Mouse (Mus musculus) liver, embryonic 12.5 days (tissue): ENCODE measurements at regions not wholly inside any gene's neighbourhood (a gene's known extent, or its start where the extent isn't known, plus 50 kb on each side); places are given as distances from the start of the nearest gene placed in this dataset.

Source experiments
- ATAC-seq: fragments of 200-750 bp; cut with Nextera tagmentation; 2 replicates; pipeline ENCODE4 v1.8.0; 2017; ENCODE audit warnings: moderate number of reproducible peaks, mild to moderate bottlenecking, moderate library complexity
- H3K27ac ChIP-seq: fragments of 300-500 bp; sonication (generic); 2 replicates; pipeline ENCODE4 v1.5.1; 2016; ENCODE audit warnings: mild to moderate bottlenecking
- H3K27me3 ChIP-seq: fragments of 300-500 bp; sonication (generic); replicated peaks from 2 replicates; pipeline ENCODE4 v1.6.1; 2016; ENCODE audit warnings: mild to moderate bottlenecking, moderate library complexity
- H3K36me3 ChIP-seq: fragments of 300-500 bp; sonication (generic); 2 replicates; pipeline ENCODE4 v1.6.1; 2016; ENCODE audit warnings: mild to moderate bottlenecking, moderate library complexity
- H3K4me1 ChIP-seq: fragments of 300-500 bp; sonication (generic); 2 replicates; pipeline ENCODE4 v1.6.1; 2016
- H3K4me2 ChIP-seq: fragments of 300-500 bp; sonication (generic); 2 replicates; pipeline ENCODE4 v1.6.1; 2016; ENCODE audit warnings: mild to moderate bottlenecking, moderate library complexity
- H3K4me3 ChIP-seq: fragments of 300-500 bp; sonication (generic); 2 replicates; pipeline ENCODE4 v1.5.1; 2016; ENCODE audit warnings: mild to moderate bottlenecking, moderate library complexity
- H3K9ac ChIP-seq: fragments of 300-500 bp; sonication (generic); 2 replicates; pipeline ENCODE4 v1.6.1; 2016; ENCODE audit warnings: mild to moderate bottlenecking, moderate library complexity
- H3K9me3 ChIP-seq: fragments of 300-500 bp; sonication (generic); replicated peaks from 2 replicates; pipeline ENCODE4 v1.6.1; 2016; ENCODE audit warnings: mild to moderate bottlenecking, moderate library complexity
- whole genome bisulfite sequencing: fragments of 180-500 bp; shearing (Covaris S2); methylation state at CpG from one replicate; pipeline ENCODE4 v1.1.7; 2016; ENCODE audit not compliant: insufficient replicate concordance; 5-methylcytosine and 5-hydroxymethylcytosine counted together

- WGBS: 55% methylated on average over 10 of the region's 10 CpGs
- Histone ChIP-seq H3K27me3 (no peaks in the 10 kb centered on the region), H3K9ac (no peak overlapping the region), H3K27ac (no peak overlapping the region), H3K4me1 (0 out of 2 replicates have a peak, but pooled peaks cover 2% of the 10 kb centered on the region), H3K36me3 (no peaks in the 10 kb centered on the region), H3K4me2 (no peak overlapping the region), H3K9me3 (no peaks in the 10 kb centered on the region), H3K4me3 (no peak overlapping the region)
- no peak for ATAC-seq
Measured at GRCm38 (mm10) chr2:160455617-160456016, 88.8 kb upstream of the Mafb start.

- Histone ChIP-seq H3K9me3 (no peaks in the 10 kb centered on the region), H3K27ac (no peak overlapping the region), H3K4me2 (no peak overlapping the region), H3K36me3 (no peaks in the 10 kb centered on the region), H3K4me1 (no peaks in the 10 kb centered on the region), H3K9ac (no peak overlapping the region), H3K27me3 (no peaks in the 10 kb centered on the region), H3K4me3 (no peak overlapping the region)
- no peak for ATAC-seq
- WGBS: 53% methylated on average over 8 of the region's 8 CpGs
Measured at GRCm38 (mm10) chr2:160456681-160457080, 89.8 kb upstream of the Mafb start.

- H3K4me2 ChIP-seq: no peak overlapping the region
- H3K27me3 ChIP-seq: 0 out of 2 replicates have a peak, but pooled peaks cover 11% of the 10 kb centered on the region
- H3K9ac ChIP-seq: no peak overlapping the region
- H3K9me3 ChIP-seq: no peaks in the 10 kb centered on the region
- H3K4me3 ChIP-seq: no peak overlapping the region
- ATAC-seq: no peak
- no peaks in the 10 kb centered on the region for H3K36me3 ChIP-seq
- 58% methylated on average over 4 of the region's 4 CpGs for WGBS
- H3K27ac ChIP-seq: no peak overlapping the region
- H3K4me1 ChIP-seq: no peaks in the 10 kb centered on the region
Measured at GRCm38 (mm10) chr2:160471561-160471960, 104.7 kb upstream of the Mafb start.

- ATAC-seq: no peak
- 65% methylated on average over 3 of the region's 3 CpGs for WGBS
- H3K9me3 ChIP-seq: no peaks in the 10 kb centered on the region
- no peak overlapping the region for H3K4me2 ChIP-seq
- H3K9ac ChIP-seq: no peak overlapping the region
- no peaks in the 10 kb centered on the region for H3K36me3 ChIP-seq
- no peak overlapping the region for H3K27ac ChIP-seq
- no peak overlapping the region for H3K4me3 ChIP-seq
- no peaks in the 10 kb centered on the region for H3K4me1 ChIP-seq
- H3K27me3 ChIP-seq: 0 out of 2 replicates have a peak, but pooled peaks cover 11% of the 10 kb centered on the region
Measured at GRCm38 (mm10) chr2:160476181-160476580, 109.3 kb upstream of the Mafb start.

GRCm38 (mm10) chr2:160479240-160479639 lies 112.4 kb upstream of the Mafb start:
- Histone ChIP-seq H3K36me3 (no peaks in the 10 kb centered on the region), H3K27me3 (0 out of 2 replicates have a peak, but pooled peaks cover 4% of the 10 kb centered on the region), H3K4me3 (no peak overlapping the region), H3K4me1 (no peaks in the 10 kb centered on the region), H3K9ac (no peak overlapping the region), H3K4me2 (no peak overlapping the region), H3K9me3 (no peaks in the 10 kb centered on the region), H3K27ac (no peak overlapping the region)
- no peak for ATAC-seq
- 40% methylated on average over 7 of the region's 7 CpGs for WGBS

- no peak for ATAC-seq
- no peaks in the 10 kb centered on the region for H3K9me3 ChIP-seq
- H3K27ac ChIP-seq: no peak overlapping the region
- no peak overlapping the region for H3K9ac ChIP-seq
- no peak overlapping the region for H3K4me2 ChIP-seq
- no peaks in the 10 kb centered on the region for H3K4me1 ChIP-seq
- 73% methylated on average over 5 of the region's 5 CpGs for WGBS
- no peaks in the 10 kb centered on the region for H3K27me3 ChIP-seq
- H3K36me3 ChIP-seq: no peaks in the 10 kb centered on the region
- no peak overlapping the region for H3K4me3 ChIP-seq
Measured at GRCm38 (mm10) chr2:160485097-160485496, 118.2 kb upstream of the Mafb start.

- H3K4me3 ChIP-seq: no peak overlapping the region
- no peak for ATAC-seq
- H3K9me3 ChIP-seq: no peaks in the 10 kb centered on the region
- no peak overlapping the region for H3K4me2 ChIP-seq
- H3K27me3 ChIP-seq: no peaks in the 10 kb centered on the region
- H3K27ac ChIP-seq: no peak overlapping the region
- no peaks in the 10 kb centered on the region for H3K36me3 ChIP-seq
- no peak overlapping the region for H3K9ac ChIP-seq
- 79% methylated on average over 5 of the region's 5 CpGs for WGBS
- H3K4me1 ChIP-seq: no peaks in the 10 kb centered on the region
Measured at GRCm38 (mm10) chr2:160485515-160485914, 118.7 kb upstream of the Mafb start.

GRCm38 (mm10) chr2:160499726-160500125 lies 132.9 kb upstream of the Mafb start:
- no peak overlapping the region for H3K27ac ChIP-seq
- H3K4me2 ChIP-seq: no peak overlapping the region
- no peak for ATAC-seq
- no peaks in the 10 kb centered on the region for H3K36me3 ChIP-seq
- H3K9ac ChIP-seq: no peak overlapping the region
- 3% methylated on average over 1 of the region's 1 CpGs for WGBS
- H3K27me3 ChIP-seq: 0 out of 2 replicates have a peak, but pooled peaks cover 4% of the 10 kb centered on the region
- no peak overlapping the region for H3K4me3 ChIP-seq
- no peaks in the 10 kb centered on the region for H3K9me3 ChIP-seq
- no peaks in the 10 kb centered on the region for H3K4me1 ChIP-seq

- Histone ChIP-seq H3K4me2 (no peak overlapping the region), H3K27me3 (no peaks in the 10 kb centered on the region), H3K27ac (no peak overlapping the region), H3K9ac (no peak overlapping the region), H3K4me1 (no peaks in the 10 kb centered on the region), H3K9me3 (no peaks in the 10 kb centered on the region), H3K4me3 (no peak overlapping the region), H3K36me3 (no peaks in the 10 kb centered on the region)
- ATAC-seq: no peak
- 75% methylated on average over 2 of the region's 2 CpGs for WGBS
Measured at GRCm38 (mm10) chr2:160502901-160503300, 136.0 kb upstream of the Mafb start.

GRCm38 (mm10) chr2:160503597-160504393 lies 136.9 kb upstream of the Mafb start:
- H3K9me3 ChIP-seq: no peaks in the 10 kb centered on the region
- 68% methylated on average over 16 of the region's 16 CpGs for WGBS
- no peaks in the 10 kb centered on the region for H3K4me1 ChIP-seq
- no peak for ATAC-seq
- no peak overlapping the region for H3K9ac ChIP-seq
- H3K4me3 ChIP-seq: no peak overlapping the region
- H3K4me2 ChIP-seq: no peak overlapping the region
- H3K27me3 ChIP-seq: no peaks in the 10 kb centered on the region
- no peaks in the 10 kb centered on the region for H3K36me3 ChIP-seq
- no peak overlapping the region for H3K27ac ChIP-seq

- H3K4me2 ChIP-seq: no peak overlapping the region
- no peak overlapping the region for H3K9ac ChIP-seq
- no peak for ATAC-seq
- H3K27ac ChIP-seq: no peak overlapping the region
- WGBS: 71% methylated on average over 4 of the region's 4 CpGs
- no peak overlapping the region for H3K4me3 ChIP-seq
- no peaks in the 10 kb centered on the region for H3K27me3 ChIP-seq
- H3K9me3 ChIP-seq: no peaks in the 10 kb centered on the region
- H3K4me1 ChIP-seq: no peaks in the 10 kb centered on the region
- no peaks in the 10 kb centered on the region for H3K36me3 ChIP-seq
Measured at GRCm38 (mm10) chr2:160504394-160504657, 137.5 kb upstream of the Mafb start.

GRCm38 (mm10) chr2:160507371-160507770 lies 138.3 kb upstream of the Top1 start:
- H3K27ac ChIP-seq: no peak overlapping the region
- H3K9ac ChIP-seq: no peak overlapping the region
- no peaks in the 10 kb centered on the region for H3K27me3 ChIP-seq
- H3K4me3 ChIP-seq: no peak overlapping the region
- no peaks in the 10 kb centered on the region for H3K4me1 ChIP-seq
- no peak for ATAC-seq
- no peak overlapping the region for H3K4me2 ChIP-seq
- no peaks in the 10 kb centered on the region for H3K9me3 ChIP-seq
- 56% methylated on average over 9 of the region's 9 CpGs for WGBS
- no peaks in the 10 kb centered on the region for H3K36me3 ChIP-seq
